Mouse (Mus musculus) ES-E14 (cell line): Measurements from ENCODE around the gene Secisbp2l. TPM values are rescaled to one million over a fixed set of nuclear protein-coding genes. Genes with fewer than 3 reads are reported as not detected.

Source experiments
- DNase-seq: peaks from one replicate; pipeline ENCODE4 v3.0.0-alpha.2; 2013; ENCODE audit warnings: low read depth, low spot score
- H3K27ac ChIP-seq: 2 replicates; pipeline ENCODE4 v1.5.1; 2012; ENCODE audit warnings: low read depth, mild to moderate bottlenecking, low read length, moderate library complexity, mixed read lengths; ENCODE audit not compliant: poor library complexity, insufficient read depth, severe bottlenecking
- H3K36me3 ChIP-seq: 2 replicates; pipeline ENCODE4 v1.6.1; 2012; ENCODE audit warnings: mild to moderate bottlenecking, low read length, moderate library complexity, mixed read lengths; ENCODE audit not compliant: control insufficient read depth, poor library complexity, insufficient read depth, severe bottlenecking
- H3K4me1 ChIP-seq, 2 experiments: fragments of 150-350 bp in 1 of 2; sonication (generic) in 1 of 2; 2 replicates each; pipeline ENCODE4 v1.6.1; 2012; ENCODE audit warnings: low read length in 2 of 2, mild to moderate bottlenecking in 1 of 2, mixed read lengths in 1 of 2; ENCODE audit not compliant: control insufficient read depth in 2 of 2, insufficient read depth in 2 of 2, poor library complexity in 1 of 2
- H3K4me3 ChIP-seq, 2 experiments: fragments of 150-350 bp in 1 of 2; sonication (generic) in 1 of 2; 2 replicates each; pipeline ENCODE4 v1.5.1; 2012; ENCODE audit warnings: low read length in 2 of 2, low read depth in 1 of 2, mild to moderate bottlenecking in 1 of 2, mixed read lengths in 1 of 2; ENCODE audit not compliant: insufficient read depth in 1 of 2, poor library complexity in 1 of 2, severe bottlenecking in 1 of 2
- H3K9ac ChIP-seq: 2 replicates; pipeline ENCODE4 v1.6.1; 2012; ENCODE audit warnings: low read depth, mild to moderate bottlenecking, low read length, mixed read lengths; ENCODE audit not compliant: poor library complexity, insufficient read depth, severe bottlenecking
- H3K9me3 ChIP-seq: fragments of 150-350 bp; sonication (generic); 2 replicates; pipeline ENCODE4 v1.6.1; 2012; ENCODE audit warnings: low read depth, mild to moderate bottlenecking, low read length; ENCODE audit not compliant: control insufficient read depth, insufficient read depth
- CHD2 ChIP-seq: IDR thresholded peaks from 2 replicates; pipeline ENCODE4 v1.6.1; 2014; ENCODE audit warnings: mild to moderate bottlenecking, low read depth, low read length, inconsistent platforms
- HCFC1 ChIP-seq: IDR thresholded peaks from 2 replicates; pipeline ENCODE4 v1.6.1; 2012; ENCODE audit warnings: low read length, inconsistent platforms, borderline replicate concordance; ENCODE audit not compliant: insufficient read depth
- MAFK ChIP-seq: IDR thresholded peaks from 2 replicates; pipeline ENCODE4 v1.6.1; 2014; ENCODE audit warnings: mild to moderate bottlenecking, low read depth, low read length, inconsistent platforms; ENCODE audit not compliant: insufficient read depth
- ZC3H11A ChIP-seq: IDR thresholded peaks from 2 replicates; pipeline ENCODE4 v1.6.1; 2012; ENCODE audit warnings: low read depth, mild to moderate bottlenecking, inconsistent platforms, low read length, borderline replicate concordance
- ZNF384 ChIP-seq: IDR thresholded peaks from 2 replicates; pipeline ENCODE4 v1.6.1; 2012; ENCODE audit warnings: low read depth, low read length, inconsistent platforms
- in situ Hi-C, 2 experiments: fragments of 600-800 bp; cut with MboI; formaldehyde crosslinking; loops; one replicate each; pipeline ENCODE4 v1.15.1; 2025; ENCODE audit warnings: low sequenced_read_pairs in 2 of 2, inconsistent platforms in 1 of 2; ENCODE audit not compliant: unreplicated experiment in 2 of 2
- total RNA-seq: library from RNA; depleted of rRNA; stranded (reverse); fragments of 300-350 nt; gene quantifications from 2 replicates; pipeline ENCODE4 v1.2.3, GENCODE M21; 2012

Gene Secisbp2l
- total RNA-seq, 1 experiment: 14.9 TPM

GRCm38 (mm10) chr2:125788785-125789184 is 6.1 kb upstream of the Secisbp2l start:
- no peak overlapping the region for H3K4me3 ChIP-seq
- H3K4me1 ChIP-seq: no peaks in the 10 kb centered on the region
- TF ChIP-seq ZC3H11A: no peak
- TF ChIP-seq ZNF384: no peak
- TF ChIP-seq CHD2: no peak
- no peak for TF ChIP-seq MAFK
- no peak for TF ChIP-seq HCFC1
- no peak overlapping the region for H3K9ac ChIP-seq
- no peaks in the 10 kb centered on the region for H3K36me3 ChIP-seq
- H3K9me3 ChIP-seq: no peaks in the 10 kb centered on the region
- in situ Hi-C loops: no loop called here
- no peak for DNase-seq
- no peak overlapping the region for H3K27ac ChIP-seq

GRCm38 (mm10) chr2:125788351-125788750 is 5.7 kb upstream of the Secisbp2l start:
- TF ChIP-seq HCFC1: no peak
- in situ Hi-C loops: no loop called here
- Histone ChIP-seq H3K4me3 (no peak overlapping the region), H3K4me1 (no peaks in the 10 kb centered on the region), H3K9ac (no peak overlapping the region), H3K9me3 (no peaks in the 10 kb centered on the region), H3K27ac (no peak overlapping the region), H3K36me3 (no peaks in the 10 kb centered on the region)
- DNase-seq: no peak

- no peaks in the 10 kb centered on the region for H3K9me3 ChIP-seq
- H3K36me3 ChIP-seq: no peaks in the 10 kb centered on the region
- no peak for DNase-seq
- H3K4me3 ChIP-seq: no peak overlapping the region
- H3K4me1 ChIP-seq: peaks cover 0 to 2% of the 10 kb centered on the region in 2 experiments; a peak in 1 of 4 replicates
- TF ChIP-seq CHD2 (no peak), MAFK (no peak), ZC3H11A (no peak), ZNF384 (no peak), HCFC1 (no peak)
- in situ Hi-C loops: no loop called here
- no peak overlapping the region for H3K9ac ChIP-seq
- no peak overlapping the region for H3K27ac ChIP-seq
Measured at GRCm38 (mm10) chr2:125785021-125785420, 2.4 kb upstream of the Secisbp2l start.

- Histone ChIP-seq H3K9me3 (no peaks in the 10 kb centered on the region), H3K4me3 (no peak overlapping the region), H3K36me3 (no peaks in the 10 kb centered on the region), H3K4me1 (peaks cover 0 to 2% of the 10 kb centered on the region in 2 experiments; a peak in 1 of 4 replicates), H3K9ac (no peak overlapping the region), H3K27ac (no peak overlapping the region)
- no peak for DNase-seq
- in situ Hi-C loops: no loop called here
- TF ChIP-seq HCFC1 (no peak), ZC3H11A (no peak), CHD2 (no peak), MAFK (no peak), ZNF384 (no peak)
Measured at GRCm38 (mm10) chr2:125784392-125784791, 1.7 kb upstream of the Secisbp2l start.

- Histone ChIP-seq H3K36me3 (no peaks in the 10 kb centered on the region), H3K4me3 (no peak overlapping the region), H3K9ac (no peak overlapping the region), H3K4me1 (peaks cover 0 to 2% of the 10 kb centered on the region in 2 experiments; a peak in 1 of 4 replicates), H3K27ac (no peak overlapping the region), H3K9me3 (no peaks in the 10 kb centered on the region)
- no peak for DNase-seq
- TF ChIP-seq ZNF384 (no peak), ZC3H11A (no peak), MAFK (no peak)
- in situ Hi-C loops: no loop called here
Measured at GRCm38 (mm10) chr2:125783868-125784267, 1.2 kb upstream of the Secisbp2l start.
